Mouse (Mus musculus) liver, postnatal 0 days (tissue): ENCODE data around the gene Cd38. TPM values are rescaled to one million over a fixed set of nuclear protein-coding genes. Genes with fewer than 3 reads are reported as not detected.

Experiments
- ATAC-seq: fragments of 200-750 bp; cut with Nextera tagmentation; 2 replicates; pipeline ENCODE4 v1.8.0; 2017; ENCODE audit warnings: mild to moderate bottlenecking, moderate library complexity
- DNase-seq: peaks from one replicate; pipeline ENCODE4 v3.0.0-alpha.2; 2016
- H3K27ac ChIP-seq: fragments of 300-500 bp; sonication (generic); 2 replicates; pipeline ENCODE4 v1.5.1; 2014; ENCODE audit warnings: antibody characterized with exemption, moderate library complexity, mild to moderate bottlenecking, low read depth
- H3K27me3 ChIP-seq: fragments of 300-500 bp; sonication (generic); 2 replicates; pipeline ENCODE4 v1.6.1; 2014; ENCODE audit warnings: low read length, control low read depth, mixed read lengths; ENCODE audit not compliant: insufficient read depth
- H3K36me3 ChIP-seq: fragments of 300-500 bp; sonication (generic); replicated peaks from 2 replicates; pipeline ENCODE4 v1.6.1; 2014; ENCODE audit warnings: mild to moderate bottlenecking, control low read depth, low read length, moderate library complexity, mixed read lengths; ENCODE audit not compliant: insufficient read depth
- H3K4me1 ChIP-seq: fragments of 300-500 bp; sonication (generic); 2 replicates; pipeline ENCODE4 v1.6.1; 2014; ENCODE audit warnings: antibody characterized with exemption, mild to moderate bottlenecking, control low read depth; ENCODE audit not compliant: insufficient read depth
- H3K4me2 ChIP-seq: fragments of 300-500 bp; sonication (generic); 2 replicates; pipeline ENCODE4 v1.6.1; 2014; ENCODE audit warnings: low read depth, mild to moderate bottlenecking, low read length, moderate library complexity, mixed read lengths
- H3K4me3 ChIP-seq: fragments of 300-500 bp; sonication (generic); 2 replicates; pipeline ENCODE4 v1.5.1; 2014; ENCODE audit warnings: low read depth, low read length
- H3K9ac ChIP-seq: fragments of 300-500 bp; sonication (generic); replicated peaks from 2 replicates; pipeline ENCODE4 v1.6.1; 2014; ENCODE audit warnings: mild to moderate bottlenecking, moderate library complexity
- H3K9me3 ChIP-seq: fragments of 300-500 bp; sonication (generic); 2 replicates; pipeline ENCODE4 v1.6.1; 2016; ENCODE audit warnings: mild to moderate bottlenecking, control low read depth, low read length, mixed read lengths
- CTCF ChIP-seq: sonication (generic); IDR thresholded peaks from 2 replicates; pipeline ENCODE4 v1.5.1; 2016; ENCODE audit warnings: antibody characterized with exemption, low read depth
- EP300 ChIP-seq: IDR thresholded peaks from 2 replicates; pipeline ENCODE4 v1.6.1; 2016; ENCODE audit warnings: antibody characterized with exemption, low read depth, mild to moderate bottlenecking
- WGBS: fragments of 180-500 bp; shearing (Covaris S2); extraction: QIAGEN DNeasy Blood & Tissue Kit; methylation state at CpG from one replicate; pipeline ENCODE4 v1.1.7; 2014; ENCODE audit not compliant: insufficient replicate concordance; 5-methylcytosine and 5-hydroxymethylcytosine counted together
- polyA plus RNA-seq: library from polyadenylated mRNA; unstranded; fragments of >200 nt; fragmentation: Nextera tagmentation; extraction: Ambion mirVana; gene quantifications from 2 replicates; pipeline ENCODE4 v1.2.1, GENCODE M21; 2015

The Cd38 gene
- polyA plus RNA-seq, 1 experiment from 2014 or later, result 20.5 TPM

DNA sequence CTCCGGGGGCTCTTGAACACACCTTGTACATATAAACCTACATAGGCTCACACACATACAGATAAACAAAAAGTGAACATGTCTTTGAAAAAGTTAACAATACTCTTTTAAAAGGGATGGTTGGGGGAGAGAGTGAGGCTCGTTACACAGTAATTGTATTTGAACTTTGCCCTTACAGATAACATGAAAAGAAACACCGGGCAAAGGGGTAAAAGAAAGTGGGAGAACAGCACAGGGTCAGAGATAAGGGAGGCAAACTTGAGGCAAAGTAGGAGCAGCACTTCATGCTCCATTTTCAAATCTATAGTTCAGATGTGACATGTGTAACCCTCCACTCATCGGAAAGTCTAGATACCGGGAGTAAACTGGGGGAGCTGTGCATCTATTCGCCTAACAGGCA is 4.7 kb upstream of the Cd38 start:
- Histone ChIP-seq H3K4me3 (no peak overlapping the region), H3K4me1 (peaks cover 3% of the 10 kb centered on the region; the same call in 1 of the 2 replicates), H3K27me3 (no peaks in the 10 kb centered on the region), H3K27ac (no peak overlapping the region), H3K9ac (no peak overlapping the region), H3K36me3 (no peaks in the 10 kb centered on the region), H3K4me2 (no peak overlapping the region), H3K9me3 (no peaks in the 10 kb centered on the region)
- no peak for ATAC-seq
- no peak for TF ChIP-seq CTCF
- TF ChIP-seq EP300, result no peak
- 63% methylated on average over 6 of the region's 6 CpGs for WGBS
- DNase-seq, result no peak

DNA sequence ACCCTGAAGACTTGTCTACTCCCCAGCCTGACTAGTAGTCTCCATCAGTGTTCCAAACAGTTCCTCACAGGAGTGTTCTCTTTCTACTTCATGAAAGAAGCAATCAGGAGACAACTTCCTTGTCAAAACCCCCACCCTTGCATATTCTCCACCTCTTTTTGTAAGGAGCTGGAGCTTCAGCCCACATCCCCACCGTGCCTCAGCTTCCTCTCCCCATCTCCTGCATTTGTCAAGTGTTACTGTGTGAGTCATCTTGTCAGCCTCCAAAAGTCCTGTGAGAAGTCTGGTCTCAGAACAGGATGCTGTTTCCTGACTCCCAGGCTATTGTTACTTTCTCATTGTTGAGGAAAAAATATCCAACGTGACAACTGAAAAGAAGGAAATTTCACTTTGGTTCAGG is 3.0 kb upstream of the Cd38 start:
- Histone ChIP-seq H3K9ac (no peak overlapping the region), H3K27me3 (no peaks in the 10 kb centered on the region), H3K4me1 (peaks cover 4% of the 10 kb centered on the region; the same call in 1 of the 2 replicates), H3K4me3 (no peak overlapping the region), H3K36me3 (no peaks in the 10 kb centered on the region), H3K4me2 (no peak overlapping the region), H3K27ac (peak overlapping the region; percentile 53; the same call in 1 of the 2 replicates), H3K9me3 (no peaks in the 10 kb centered on the region)
- ATAC-seq, result no peak; the same call in 1 of the 2 replicates
- no peak for TF ChIP-seq EP300
- DNase-seq, result no peak
- 43% methylated on average over 2 of the region's 2 CpGs for WGBS

DNA sequence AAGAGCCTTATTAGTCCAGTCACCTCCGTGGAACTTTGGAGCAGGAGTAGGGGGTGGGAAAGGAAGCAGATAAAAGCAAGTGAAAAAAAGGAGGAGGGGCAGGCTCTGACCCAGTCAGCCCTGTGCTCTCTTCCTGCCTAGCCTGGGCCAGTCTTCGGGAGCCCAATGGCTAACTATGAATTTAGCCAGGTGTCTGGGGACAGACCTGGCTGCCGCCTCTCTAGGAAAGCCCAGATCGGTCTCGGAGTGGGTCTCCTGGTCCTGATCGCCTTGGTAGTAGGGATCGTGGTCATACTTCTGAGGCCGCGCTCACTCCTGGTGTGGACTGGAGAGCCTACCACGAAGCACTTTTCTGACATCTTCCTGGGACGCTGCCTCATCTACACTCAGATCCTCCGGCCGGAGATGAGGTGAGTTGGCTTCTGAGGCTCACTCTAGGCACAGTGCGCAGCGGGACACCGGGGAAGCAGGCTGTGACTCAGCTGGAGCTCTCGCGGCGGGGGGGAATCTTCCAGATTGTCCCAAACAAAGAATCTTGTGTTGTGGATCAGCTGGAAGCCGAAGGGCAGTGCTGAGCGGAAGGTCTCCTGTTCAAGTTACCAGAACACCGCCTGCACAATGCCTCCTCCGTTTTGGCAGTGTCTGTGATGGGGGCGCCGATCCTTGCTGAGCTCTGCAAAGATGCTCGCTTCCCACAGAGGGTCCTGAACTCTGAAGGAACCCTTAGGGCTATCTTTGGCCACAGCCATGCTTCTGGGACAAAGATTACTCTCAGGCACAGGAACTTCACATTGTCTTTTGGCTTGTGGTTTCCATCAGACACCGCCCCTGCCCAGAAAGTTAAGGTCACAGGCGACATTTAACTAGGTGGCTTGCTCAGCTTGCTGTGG is 603 bp downstream of the Cd38 start:
- WGBS, result 4% methylated on average over 28 of the region's 28 CpGs
- Histone ChIP-seq H3K9ac (peak overlapping the region; percentile 64), H3K4me2 (peak overlapping the region; percentile 75), H3K36me3 (no peaks in the 10 kb centered on the region), H3K9me3 (no peaks in the 10 kb centered on the region), H3K27ac (peak overlapping the region; percentile 76), H3K4me1 (peaks cover 7% of the 10 kb centered on the region; the same call in 1 of the 2 replicates), H3K4me3 (peak overlapping the region; percentile 50), H3K27me3 (no peaks in the 10 kb centered on the region)
- ATAC-seq (peak; percentile 59), DNase-seq (peak; percentile 37)
- 0 out of 2 replicates have a peak, but pooled peaks have one; percentile 12 for TF ChIP-seq EP300
- no peak for TF ChIP-seq CTCF

DNA sequence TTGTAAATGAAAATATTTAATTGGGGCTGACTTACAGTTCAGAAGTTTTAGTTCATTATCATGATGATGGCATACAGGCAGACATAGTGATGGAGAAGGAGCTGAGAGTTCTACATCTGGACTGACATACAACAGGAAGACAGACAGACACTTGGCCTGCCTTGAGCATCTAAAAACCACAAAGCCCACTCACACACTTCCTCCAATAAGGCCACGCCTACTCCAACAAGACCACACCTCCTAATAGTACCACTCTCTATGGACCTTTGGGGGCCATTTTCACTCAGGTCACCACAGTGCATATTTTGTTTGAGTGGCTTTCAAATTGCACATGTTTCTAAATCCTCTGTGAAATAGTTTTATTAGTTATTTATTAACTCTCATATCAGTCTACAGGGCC is 3.5 kb downstream of the Cd38 start:
- no peak for ATAC-seq
- no peaks in the 10 kb centered on the region for H3K27me3 ChIP-seq
- no peaks in the 10 kb centered on the region for H3K36me3 ChIP-seq
- H3K4me2 ChIP-seq, result no peak overlapping the region
- no peak overlapping the region for H3K9ac ChIP-seq
- peaks cover 10% of the 10 kb centered on the region; the same call in 1 of the 2 replicates for H3K4me1 ChIP-seq
- TF ChIP-seq CTCF (no peak), EP300 (no peak)
- no peaks in the 10 kb centered on the region for H3K9me3 ChIP-seq
- H3K27ac ChIP-seq, result no peak overlapping the region
- WGBS, result 27% methylated on average over 1 of the region's 1 CpGs
- DNase-seq, result no peak
- H3K4me3 ChIP-seq, result no peak overlapping the region

DNA sequence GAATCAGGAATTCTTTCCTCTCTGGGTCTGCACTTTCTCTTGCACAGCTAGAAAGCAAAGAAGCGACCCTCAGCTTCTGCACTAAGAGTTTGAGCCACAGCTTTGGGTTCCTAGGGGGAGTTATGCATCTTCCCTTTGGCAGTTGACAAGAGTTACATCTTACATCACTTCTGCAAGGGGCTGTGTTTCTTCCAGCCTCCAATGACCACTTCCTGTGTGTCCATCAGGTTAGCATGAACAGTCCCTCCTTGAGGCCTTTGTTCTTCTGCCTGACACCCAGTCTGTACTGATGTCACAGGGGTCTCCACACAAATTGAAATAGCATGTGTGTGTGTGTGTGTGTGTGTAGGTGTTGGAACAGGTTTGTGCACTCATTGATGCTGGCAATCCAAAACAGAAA is 4.3 kb downstream of the Cd38 start:
- Histone ChIP-seq H3K27ac (no peak overlapping the region), H3K9ac (no peak overlapping the region), H3K4me2 (no peak overlapping the region), H3K27me3 (no peaks in the 10 kb centered on the region), H3K9me3 (no peaks in the 10 kb centered on the region), H3K4me3 (no peak overlapping the region), H3K4me1 (peaks cover 11% of the 10 kb centered on the region; the same call in 1 of the 2 replicates), H3K36me3 (no peaks in the 10 kb centered on the region)
- DNase-seq, result no peak
- no peak for ATAC-seq
- WGBS, result 52% methylated on average over 1 of the region's 1 CpGs
- TF ChIP-seq EP300 (no peak), CTCF (no peak)

DNA sequence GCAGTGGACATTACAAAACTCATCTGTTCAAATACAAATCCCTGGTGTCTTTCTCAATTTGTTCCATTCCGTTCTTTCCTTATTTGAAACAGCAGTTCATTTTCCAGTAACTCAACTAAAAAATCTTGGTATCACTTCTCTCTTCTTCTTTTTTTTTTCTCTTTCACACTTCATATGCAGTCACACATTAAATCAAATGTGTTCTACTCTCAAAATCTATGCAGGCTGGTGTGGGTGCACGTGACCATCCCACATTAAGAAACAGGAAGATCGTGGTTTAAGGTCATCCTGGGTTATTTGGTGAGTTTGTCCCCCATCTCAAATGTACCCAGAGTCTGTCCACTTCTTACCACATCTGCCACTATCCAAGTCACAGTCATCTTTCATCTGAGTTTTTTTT is 13.7 kb downstream of the Cd38 start:
- H3K27ac ChIP-seq, result no peak overlapping the region
- 0 out of 2 replicates have a peak, but pooled peaks cover 3% of the 10 kb centered on the region for H3K4me1 ChIP-seq
- peak; percentile 23; the same call in 1 of the 2 replicates for ATAC-seq
- H3K4me2 ChIP-seq, result no peak overlapping the region
- no peaks in the 10 kb centered on the region for H3K9me3 ChIP-seq
- no peak overlapping the region for H3K4me3 ChIP-seq
- no peak overlapping the region for H3K9ac ChIP-seq
- WGBS, result 43% methylated on average over 3 of the region's 3 CpGs
- TF ChIP-seq EP300 (peak; percentile 63), CTCF (no peak)
- DNase-seq, result no peak
- no peaks in the 10 kb centered on the region for H3K27me3 ChIP-seq
- H3K36me3 ChIP-seq, result no peaks in the 10 kb centered on the region
